Comparison of ENCODE assay signal across 8 mouse cellular contexts in genomic region chr1:156035930-156036737, GRCm38 (mm10). TPM values are rescaled to one million over a fixed set of nuclear protein-coding genes. Genes with fewer than 3 reads are reported as not detected.
A peak's percentile ranks its signal among the peaks of the same experiment; 100 is the strongest.
DNase-seq lines count a peak whose midpoint lies in the region; ATAC-seq lines count a peak whose summit lies in the region.

TSS of gene Tor1aip1 (minus strand) at chr1:156036480.

- peaks cover 11% of the 10 kb centered on the region for H3K4me1 ChIP-seq in hindbrain, embryonic 14.5 days (replicated peaks; ENCODE audit: control insufficient read depth, insufficient read depth, low read length)

- H3K4me2 ChIP-seq in hindbrain, embryonic 14.5 days (replicated peaks), result peak within 1 kb of the TSS; percentile 63

- peak; percentile 95 for ATAC-seq in hindbrain, embryonic 14.5 days (ENCODE audit: low FRiP score)

- peak within 1 kb of the TSS; percentile 73 for H3K9ac ChIP-seq in hindbrain, embryonic 14.5 days

- H3K36me3 ChIP-seq in hindbrain, embryonic 14.5 days (replicated peaks; ENCODE audit: control insufficient read depth, insufficient read depth), result peaks cover 29% of the 10 kb centered on the region

- peak within 1 kb of the TSS; percentile 96 for H3K27ac ChIP-seq in hindbrain, embryonic 14.5 days

- no peaks in the 10 kb centered on the region for H3K9me3 ChIP-seq in hindbrain, embryonic 14.5 days (ENCODE audit: control insufficient read depth, low read length)

- H3K27me3 ChIP-seq in hindbrain, embryonic 14.5 days (ENCODE audit: control insufficient read depth, insufficient read depth, low read length), result no peaks in the 10 kb centered on the region

- 0% methylated on average over 57 of the region's 59 CpGs for WGBS in hindbrain, embryonic 14.5 days

- H3K4me3 ChIP-seq in hindbrain, embryonic 14.5 days (replicated peaks; ENCODE audit: low read length), result peak within 1 kb of the TSS; percentile 76

- DNase-seq in R1 (ENCODE audit: low read depth, low spot score), result peak; percentile 97
- DNase-seq in cerebellum, postnatal 25 days, result peak; percentile 99
- DNase-seq in frontal cortex, postnatal 25 days (ENCODE audit: low spot score in 2 of 2), result peak; percentile 88 to 94
- peak; percentile 98 for DNase-seq in hindbrain, embryonic 14.5 days (ENCODE audit: low spot score)
- peak; percentile 94 for DNase-seq in left cerebral cortex, adult 11 months (ENCODE audit: low spot score)
- peak; percentile 98 to 99 for DNase-seq in lung, postnatal 4 days
- DNase-seq in retina, postnatal 7 days (ENCODE audit: low read depth, low spot score), result peak; percentile 94
- peak; percentile 92 for DNase-seq in urinary bladder, adult 2 months (ENCODE audit: low spot score)

RNA-seq across cellular contexts. Expression of gene Tor1aip1, which starts in this region (rescaled TPM):
- polyA plus RNA-seq in hindbrain, embryonic 14.5 days (2014; fragmentation: Nextera tagmentation; extraction: Ambion mirVana), result 18.3 and 19.4 TPM in 2 replicates
- 24.7 and 42.2 TPM in 2 replicates for polyA plus RNA-seq in urinary bladder, adult 2 months (2012; rRNA removed)

Comparison
In these comparisons a context has a peak if more than half of its experiments do, and no peak if none do; other contexts are left out.
1. Peak in every context shown above with its lines: DNase-seq, ATAC-seq, H3K4me3 ChIP-seq and H3K27ac ChIP-seq.